In genomic region chr14:18373758-18374405, GRCm38 (mm10) we compare ENCODE assay signal across 15 mouse cellular contexts. TPM values are rescaled to one million over a fixed set of nuclear protein-coding genes. Genes with fewer than 3 reads are reported as not detected.
DNase-seq lines count a peak whose midpoint lies in the region; ATAC-seq and TF ChIP-seq lines count a peak whose summit lies in the region.
"Had no signal": no experiment of that assay in that cellular context is flagged by ENCODE, and none has a peak within 500 bp of the region (broad histone marks: within the 10 kb centered on the region; RNA-seq: fewer than 3 reads in every experiment).

No protein-coding gene starts in this region.

- no peaks in the 10 kb centered on the region for H3K27me3 ChIP-seq in hindbrain, embryonic 12.5 days
- H3K27me3 ChIP-seq in hindbrain, embryonic 13.5 days: no peaks in the 10 kb centered on the region
- no peaks in the 10 kb centered on the region for H3K27me3 ChIP-seq in limb, embryonic 12.5 days
- H3K27me3 ChIP-seq: stomach, embryonic 15.5 days had no signal

- peak; percentile 51; the same call in 1 of the 2 replicates for ATAC-seq in hindbrain, embryonic 12.5 days (ENCODE audit: low FRiP score)
- no peak for ATAC-seq in hindbrain, embryonic 13.5 days (ENCODE audit: low FRiP score)
- ATAC-seq in limb, embryonic 12.5 days (ENCODE audit: insufficient number of reproducible peaks, insufficient read depth, low FRiP score, low TSS enrichment, low read depth): peak; percentile 72; the same call in 1 of the 2 replicates
- no peak for ATAC-seq in megakaryocyte-erythroid progenitor cell, adult 5-6 weeks (replicated peaks; ENCODE audit: low FRiP score, low TSS enrichment, poor library complexity, severe bottlenecking)
- ATAC-seq: lung, postnatal 0 days had no signal

- H3K36me3 ChIP-seq in hindbrain, embryonic 12.5 days: no peaks in the 10 kb centered on the region
- no peaks in the 10 kb centered on the region for H3K36me3 ChIP-seq in hindbrain, embryonic 13.5 days
- no peaks in the 10 kb centered on the region for H3K36me3 ChIP-seq in limb, embryonic 12.5 days
- H3K36me3 ChIP-seq: stomach, embryonic 15.5 days had no signal

- H3K27ac ChIP-seq in hindbrain, embryonic 12.5 days: no peak overlapping the region
- no peak overlapping the region for H3K27ac ChIP-seq in hindbrain, embryonic 13.5 days
- H3K27ac ChIP-seq in limb, embryonic 12.5 days: peak overlapping the region; percentile 32
- H3K27ac ChIP-seq: heart, adult 2 months; stomach, embryonic 15.5 days had no signal

- H3K4me1 ChIP-seq in hindbrain, embryonic 12.5 days: peaks cover 8% of the 10 kb centered on the region; the same call in 1 of the 2 replicates
- H3K4me1 ChIP-seq in hindbrain, embryonic 13.5 days (replicated peaks): peaks cover 7% of the 10 kb centered on the region; the same call in 1 of the 2 replicates
- peaks cover 20% of the 10 kb centered on the region for H3K4me1 ChIP-seq in limb, embryonic 12.5 days (replicated peaks)
- H3K4me1 ChIP-seq: stomach, embryonic 15.5 days had no signal

- DNase-seq in Muller cell, postnatal 12 days (ENCODE audit: inconsistent ontology term): peak; percentile 60
- peak; percentile 12 for DNase-seq in brain, embryonic 14.5 days (ENCODE audit: low read depth)
- no peak for DNase-seq in T-cell, adult 2 months (ENCODE audit: low spot score)
- DNase-seq: cerebellum, adult 11 months; heart, adult 2 months; heart, postnatal 14 days; kidney, adult 2 months; liver; thymus, postnatal 25 days had no signal

- H3K9ac ChIP-seq in hindbrain, embryonic 12.5 days: no peak overlapping the region; the same call in 1 of the 2 replicates
- no peak overlapping the region for H3K9ac ChIP-seq in hindbrain, embryonic 13.5 days
- H3K9ac ChIP-seq in limb, embryonic 12.5 days (replicated peaks): no peak overlapping the region
- H3K9ac ChIP-seq: stomach, embryonic 15.5 days had no signal

- TF ChIP-seq POLR2A in brain, embryonic 14.5 days (IDR thresholded peaks at IDR 0.05; ENCODE audit: borderline replicate concordance, extremely low read depth, insufficient read depth, insufficient read length, poor library complexity, severe bottlenecking): no peak

- WGBS in hindbrain, embryonic 12.5 days: 57% methylated on average over 6 of the region's 6 CpGs
- 49% methylated on average over 6 of the region's 6 CpGs for WGBS in hindbrain, embryonic 13.5 days
- 33% methylated on average over 6 of the region's 6 CpGs for WGBS in limb, embryonic 12.5 days

- TF ChIP-seq CTCF in brain, embryonic 14.5 days (IDR thresholded peaks at IDR 0.05; ENCODE audit: borderline replicate concordance, extremely low read depth, insufficient read depth, insufficient read length): no peak

- H3K4me2 ChIP-seq in hindbrain, embryonic 12.5 days (replicated peaks): no peak overlapping the region
- no peak overlapping the region for H3K4me2 ChIP-seq in hindbrain, embryonic 13.5 days
- H3K4me2 ChIP-seq in limb, embryonic 12.5 days: no peak overlapping the region
- H3K4me2 ChIP-seq: stomach, embryonic 15.5 days had no signal

- no peaks in the 10 kb centered on the region for H3K9me3 ChIP-seq in hindbrain, embryonic 12.5 days (replicated peaks)
- H3K9me3 ChIP-seq in hindbrain, embryonic 13.5 days: no peaks in the 10 kb centered on the region
- H3K9me3 ChIP-seq in limb, embryonic 12.5 days: no peaks in the 10 kb centered on the region
- H3K9me3 ChIP-seq: stomach, embryonic 15.5 days had no signal

- H3K4me3 ChIP-seq in hindbrain, embryonic 12.5 days: no peak overlapping the region
- no peak overlapping the region for H3K4me3 ChIP-seq in hindbrain, embryonic 13.5 days
- H3K4me3 ChIP-seq in limb, embryonic 12.5 days (replicated peaks): no peak overlapping the region
- H3K4me3 ChIP-seq: heart, adult 2 months; stomach, embryonic 15.5 days had no signal

RNA-seq across cellular contexts. Expression of gene Ube2e1, which starts 42.2 kb away (rescaled TPM):
- 176 and 178 TPM in 2 replicates for polyA plus RNA-seq in hindbrain, embryonic 12.5 days (2016; fragmentation: Nextera tagmentation; extraction: Ambion mirVana)
- 225 and 228 TPM in 2 replicates for polyA plus RNA-seq in hindbrain, embryonic 13.5 days (2015; fragmentation: Nextera tagmentation; extraction: Ambion mirVana)
- polyA plus RNA-seq in brain, embryonic 14.5 days (2012; rRNA removed): 135 and 149 TPM in 2 replicates
- polyA plus RNA-seq in limb, embryonic 12.5 days (2016; fragmentation: Nextera tagmentation; extraction: Ambion mirVana): 172 and 185 TPM in 2 replicates
- 85.8 and 104 TPM in 2 replicates for total RNA-seq in megakaryocyte-erythroid progenitor cell, adult 5-6 weeks (2014; fragmentation: Nextera tagmentation)
- 55.6 and 69.5 TPM in 2 replicates for total RNA-seq in megakaryocyte-erythroid progenitor cell, adult 5-6 weeks (2017)

Comparison
In these comparisons a context has a peak if more than half of its experiments do, and no peak if none do; other contexts are left out.
1. ATAC-seq: peak in hindbrain, embryonic 12.5 days (single experiment) and limb, embryonic 12.5 days (single experiment); none in hindbrain, embryonic 13.5 days (single experiment) and megakaryocyte-erythroid progenitor cell, adult 5-6 weeks (single experiment).